Mouse (Mus musculus): Measurements from ENCODE around the gene Ddx3x.
"Not testable (repeated sequence)": the region's sequence is repeated elsewhere in the genome, so short reads cannot be mapped to it uniquely, and the experiment has no call there.

Ddx3x gene

GRCm38 (mm10) chrX:13280409-13281328 lies at the start of gene Ddx3x:
TSS of gene Ddx3x (plus strand) at chrX:13280970.
- peak; percentile 81 for DNase-seq (ENCODE audit: low read depth, low spot score)

GRCm38 (mm10) chrX:13231243-13231642 lies 49.5 kb upstream of the Ddx3x start:
- DNase-seq (ENCODE audit: low read depth, low spot score) = no peak

GRCm38 (mm10) chrX:13232834-13233233 lies 47.9 kb upstream of the Ddx3x start:
- not testable (repeated sequence) for DNase-seq (ENCODE audit: low read depth, low spot score)

- no peak for DNase-seq (ENCODE audit: low read depth, low spot score)
These were observed 47.1 kb upstream of the Ddx3x start for GRCm38 (mm10) chrX:13233631-13234030.

GRCm38 (mm10) chrX:13234709-13235108 lies 46.1 kb upstream of the Ddx3x start:
- DNase-seq (ENCODE audit: low read depth, low spot score) = no peak

- DNase-seq (ENCODE audit: low read depth, low spot score) = no peak
These were observed 44.6 kb upstream of the Ddx3x start for GRCm38 (mm10) chrX:13236100-13236568.

- DNase-seq (ENCODE audit: low read depth, low spot score) = no peak
These were observed 41.3 kb upstream of the Ddx3x start for GRCm38 (mm10) chrX:13239455-13239854.

GRCm38 (mm10) chrX:13240646-13241425 lies 39.9 kb upstream of the Ddx3x start:
- DNase-seq (ENCODE audit: low read depth, low spot score) = no peak

- no peak for DNase-seq (ENCODE audit: low read depth, low spot score)
These were observed 39.1 kb upstream of the Ddx3x start for GRCm38 (mm10) chrX:13241426-13242319.

- peak; percentile 78 for DNase-seq (ENCODE audit: low read depth, low spot score)
These were observed 38.3 kb upstream of the Ddx3x start for GRCm38 (mm10) chrX:13242320-13243096.

- DNase-seq (ENCODE audit: low read depth, low spot score) = no peak
These were observed 37.3 kb upstream of the Ddx3x start for GRCm38 (mm10) chrX:13243133-13244123.

- DNase-seq (ENCODE audit: low read depth, low spot score) = no peak
These were observed 36.2 kb upstream of the Ddx3x start for GRCm38 (mm10) chrX:13244588-13244987.

GRCm38 (mm10) chrX:13245027-13245426 lies 35.7 kb upstream of the Ddx3x start:
- DNase-seq (ENCODE audit: low read depth, low spot score) = no peak

GRCm38 (mm10) chrX:13251683-13252082 lies 29.1 kb upstream of the Ddx3x start:
- no peak for DNase-seq (ENCODE audit: low read depth, low spot score)

GRCm38 (mm10) chrX:13254273-13254672 lies 26.5 kb upstream of the Ddx3x start:
- DNase-seq (ENCODE audit: low read depth, low spot score) = no peak

- no peak for DNase-seq (ENCODE audit: low read depth, low spot score)
These were observed 17.4 kb upstream of the Ddx3x start for GRCm38 (mm10) chrX:13263356-13263755.

GRCm38 (mm10) chrX:13275519-13276137 lies 5.1 kb upstream of the Ddx3x start:
- no peak for DNase-seq (ENCODE audit: low read depth, low spot score)

- no peak for DNase-seq (ENCODE audit: low read depth, low spot score)
These were observed 1.8 kb upstream of the Ddx3x start for GRCm38 (mm10) chrX:13278996-13279395.

- no peak for DNase-seq (ENCODE audit: low read depth, low spot score)
These were observed 747 bp upstream of the Ddx3x start for GRCm38 (mm10) chrX:13280037-13280408.
